Mouse (Mus musculus) B cell, adult 2 months (primary cell): ENCODE data around the gene Slc34a2.

Experiments
- DNase-seq, 2 experiments: peaks; one replicate each; pipeline ENCODE4 v3.0.0; 2022

Slc34a2 gene

DNA sequence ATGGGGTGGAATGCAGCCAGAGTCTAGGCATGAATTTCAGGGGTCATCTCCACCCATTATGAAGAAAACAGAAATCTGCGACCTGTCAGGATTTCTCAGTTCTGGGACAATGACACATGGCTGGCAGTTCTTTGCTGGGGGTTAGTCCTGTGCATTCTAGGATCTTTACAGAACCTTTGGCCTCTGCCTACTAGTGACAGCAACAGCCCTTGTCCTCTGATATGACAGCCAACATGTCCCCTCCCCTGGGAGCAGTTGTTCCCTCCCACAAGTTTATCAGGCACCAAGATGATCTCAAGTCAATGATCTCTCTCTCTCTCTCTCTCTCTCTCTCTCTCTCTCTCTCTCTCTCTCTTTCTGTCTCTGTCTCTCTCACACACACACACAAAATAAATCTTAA is 6.5 kb upstream of the Slc34a2 start:
- DNase-seq = no peak

DNA sequence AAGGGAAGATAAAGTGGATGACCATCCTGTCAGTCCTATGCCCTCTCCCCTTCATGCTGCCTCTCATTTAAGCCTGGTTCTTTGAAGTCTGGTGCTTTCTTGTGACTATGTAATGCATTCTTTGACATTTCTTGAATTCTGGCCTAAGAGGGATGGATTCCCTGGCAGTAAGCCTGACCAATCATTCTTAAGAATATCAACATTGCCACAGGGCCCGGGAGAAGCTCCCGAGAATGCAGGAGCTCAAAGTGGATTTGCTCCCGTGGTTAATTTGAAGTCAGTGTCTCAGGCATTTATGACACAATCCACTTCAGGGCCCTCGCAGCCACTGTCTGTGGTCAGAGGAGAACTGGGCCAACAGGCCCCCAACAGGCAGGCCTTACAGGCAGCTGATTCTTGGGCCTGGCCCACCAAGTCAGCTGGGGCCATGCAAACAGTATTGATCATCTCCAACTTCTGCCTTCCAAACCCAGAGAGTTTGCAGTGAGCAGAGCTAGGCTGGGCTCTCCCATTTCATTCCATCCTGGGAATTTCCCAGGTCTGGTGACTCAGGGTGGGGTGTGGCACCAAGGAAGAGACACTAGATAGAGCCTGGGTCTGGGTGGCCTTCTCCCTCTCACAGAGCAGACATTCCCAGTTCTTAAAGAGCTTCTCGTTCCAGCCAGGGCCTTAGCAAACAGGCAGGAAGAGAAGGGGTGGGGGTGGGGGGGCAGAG is 4.3 kb downstream of the Slc34a2 start:
- no peak for DNase-seq

DNA sequence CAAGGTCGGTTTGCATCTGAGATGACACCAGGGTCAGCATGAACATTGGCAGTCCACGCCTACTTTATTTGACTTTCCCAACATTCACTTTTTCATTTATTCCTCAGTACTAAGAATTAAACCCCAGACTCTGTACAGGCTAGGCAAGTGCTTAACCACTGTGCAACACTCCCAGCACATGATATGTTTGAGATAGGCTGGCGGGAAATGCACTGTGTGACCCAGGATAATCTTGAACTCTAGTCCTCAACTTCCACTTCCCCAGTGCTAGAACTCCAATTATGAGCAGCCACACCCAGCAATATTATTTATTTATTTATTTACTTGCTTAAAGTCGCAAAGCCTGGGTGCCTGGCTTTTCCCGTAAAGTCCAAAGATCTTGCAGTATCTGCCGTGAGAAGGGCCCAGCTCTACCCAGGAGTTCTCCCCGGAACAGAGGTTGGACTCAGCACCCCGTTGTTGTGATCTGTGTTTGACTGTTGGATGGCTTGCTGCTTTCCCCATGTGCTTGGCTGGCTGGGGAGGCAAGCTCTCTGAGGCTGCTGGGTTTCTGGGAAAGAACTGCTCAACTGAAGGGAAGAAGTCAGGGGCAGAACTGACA is 5.0 kb downstream of the Slc34a2 start:
- no peak for DNase-seq

DNA sequence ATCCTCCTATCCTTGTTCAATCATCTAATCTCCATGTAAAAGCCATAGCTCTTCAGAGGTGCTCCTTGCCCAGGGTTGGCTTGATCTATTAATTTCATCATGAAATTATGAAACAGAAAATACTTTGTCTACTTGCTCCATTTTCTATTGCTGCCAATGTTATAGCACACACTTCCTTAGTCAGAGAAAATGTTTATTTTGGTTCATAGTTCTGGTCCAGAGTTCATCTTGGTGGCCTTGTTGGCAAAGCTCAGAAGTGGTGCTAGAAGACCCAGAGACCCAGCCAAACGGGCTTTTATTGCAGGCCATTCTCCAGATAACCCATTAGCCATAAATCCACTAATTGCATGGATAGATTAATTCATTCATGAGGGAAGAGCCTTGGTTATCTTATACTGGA is 5.8 kb downstream of the Slc34a2 start:
- DNase-seq = no peak

DNA sequence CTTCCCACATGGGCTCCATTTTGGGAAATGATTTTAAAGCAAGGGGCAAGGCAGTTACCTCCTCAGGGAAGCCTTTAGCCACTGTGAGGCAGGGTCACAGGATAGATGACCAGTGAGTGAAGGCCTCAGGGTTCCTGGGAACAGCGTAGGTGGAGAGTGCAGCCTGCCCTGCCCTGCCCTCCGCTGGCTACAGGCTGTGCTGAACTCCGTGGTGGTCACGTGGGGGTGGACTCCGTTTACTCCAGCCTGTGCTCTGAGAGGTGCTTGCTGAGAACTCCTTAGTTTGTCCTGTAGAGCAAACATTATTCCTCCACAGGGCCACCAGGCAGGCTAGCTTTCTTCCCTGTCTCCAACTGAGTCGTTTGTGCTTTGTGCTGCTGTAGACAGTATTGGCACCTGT is 10.1 kb downstream of the Slc34a2 start:
- no peak for DNase-seq

DNA sequence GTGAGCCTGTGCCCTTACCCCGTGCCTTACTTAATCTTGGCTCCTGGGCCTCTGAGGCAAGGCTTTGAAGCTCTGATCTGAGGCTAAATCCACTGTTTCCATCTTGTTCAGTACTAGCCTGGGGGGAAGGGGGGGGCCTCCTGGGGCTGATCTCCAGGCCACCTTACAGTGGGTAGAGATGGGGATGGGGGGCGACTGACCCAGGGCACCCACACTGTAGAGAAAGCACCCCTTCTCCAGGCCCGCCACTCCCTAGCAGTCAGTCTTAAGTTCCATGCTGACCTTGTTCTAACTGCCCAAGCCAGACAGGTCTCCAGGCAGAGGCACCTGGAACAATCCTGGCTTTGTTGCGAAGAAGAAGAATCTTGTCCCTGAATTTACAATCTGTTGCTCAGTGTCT is 10.7 kb downstream of the Slc34a2 start:
- no peak for DNase-seq

DNA sequence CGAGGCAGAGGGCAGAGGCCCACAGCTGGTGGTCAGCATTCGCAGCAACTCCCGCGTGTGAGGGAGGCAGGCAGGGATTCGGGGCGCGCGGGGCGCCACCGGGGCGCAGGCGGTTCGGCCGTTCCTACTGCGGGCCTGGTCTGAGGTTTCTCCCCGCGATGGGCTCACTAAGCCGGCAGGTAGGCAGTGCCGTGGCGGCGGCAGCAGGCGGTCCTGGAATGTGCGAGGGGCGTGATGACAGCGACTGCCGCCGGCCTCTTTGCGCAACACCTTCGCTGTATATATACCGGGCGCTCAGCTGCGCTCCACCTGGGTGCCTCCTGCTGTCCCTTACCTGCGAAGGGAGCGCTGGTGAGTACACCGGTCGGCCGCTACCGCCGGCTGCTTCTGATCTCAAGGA is 11.2 kb downstream of the Slc34a2 start:
- DNase-seq = no peak

DNA sequence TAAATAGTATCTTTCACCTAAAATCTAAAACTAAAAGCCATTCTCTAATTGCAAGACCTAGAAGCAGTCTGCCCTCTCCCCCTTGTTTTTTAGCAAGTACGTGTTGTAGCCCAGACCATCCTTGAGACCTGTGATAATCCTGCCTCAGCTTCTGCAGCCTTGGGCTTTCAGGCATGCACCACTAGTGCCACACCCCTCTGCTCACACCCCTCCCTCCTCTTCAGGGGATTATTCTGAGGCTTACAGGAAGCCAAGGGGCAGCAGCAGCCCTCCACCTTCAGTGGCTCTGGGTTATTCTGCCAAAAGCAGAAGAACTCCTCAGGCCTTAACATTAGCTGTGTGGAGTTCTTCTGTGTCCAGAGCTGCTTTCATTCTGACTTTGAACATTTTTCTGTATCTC is 13.1 kb downstream of the Slc34a2 start:
- no peak for DNase-seq

DNA sequence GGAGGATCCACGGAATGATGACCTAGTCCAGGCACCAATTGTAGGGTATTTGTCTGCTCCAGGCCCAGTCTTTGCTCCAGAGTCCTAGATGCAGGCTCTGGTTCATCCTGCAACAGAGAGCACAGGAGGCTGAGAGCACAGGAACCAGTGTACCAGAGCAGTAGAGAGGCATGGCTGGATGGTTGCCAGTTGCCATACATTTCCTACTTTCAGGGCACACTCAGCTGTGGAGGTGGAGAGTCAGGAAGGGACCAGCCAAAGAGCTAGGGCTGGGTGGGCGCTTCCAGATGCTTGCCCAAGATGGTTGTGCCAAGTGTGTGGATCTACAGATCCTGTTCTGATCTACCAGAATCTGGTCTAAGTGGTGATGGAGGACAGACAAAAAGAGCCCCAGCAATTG is 15.4 kb downstream of the Slc34a2 start:
- no peak for DNase-seq

DNA sequence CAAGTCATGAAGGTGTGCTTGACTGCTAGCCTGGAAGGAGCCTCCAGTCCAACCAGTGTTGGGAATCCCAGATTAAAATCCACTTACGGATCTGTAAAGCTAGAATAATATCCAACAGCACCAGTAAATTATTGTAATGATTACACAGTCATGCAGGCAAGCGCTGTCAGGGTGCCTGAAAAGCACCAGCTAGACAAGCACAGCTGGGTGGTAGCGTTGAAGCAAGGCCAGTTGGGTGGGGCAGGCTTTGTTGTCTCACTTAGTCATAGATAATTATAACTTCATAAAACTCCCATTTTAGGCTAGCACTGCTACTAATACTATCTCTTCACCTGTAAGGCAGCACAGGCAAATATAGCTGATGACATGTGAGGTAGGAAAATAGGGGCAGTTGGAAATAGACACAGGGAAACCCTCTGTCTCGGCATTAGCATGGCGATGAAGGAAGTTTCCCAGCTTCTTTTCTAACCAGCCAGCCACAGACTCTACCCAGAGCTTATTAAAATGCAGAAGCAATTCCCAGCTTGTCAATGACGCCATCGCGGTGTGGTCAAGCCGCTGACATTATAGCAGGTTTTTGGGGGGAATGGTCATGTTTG is 23.8 kb downstream of the Slc34a2 start:
- DNase-seq = no peak

DNA sequence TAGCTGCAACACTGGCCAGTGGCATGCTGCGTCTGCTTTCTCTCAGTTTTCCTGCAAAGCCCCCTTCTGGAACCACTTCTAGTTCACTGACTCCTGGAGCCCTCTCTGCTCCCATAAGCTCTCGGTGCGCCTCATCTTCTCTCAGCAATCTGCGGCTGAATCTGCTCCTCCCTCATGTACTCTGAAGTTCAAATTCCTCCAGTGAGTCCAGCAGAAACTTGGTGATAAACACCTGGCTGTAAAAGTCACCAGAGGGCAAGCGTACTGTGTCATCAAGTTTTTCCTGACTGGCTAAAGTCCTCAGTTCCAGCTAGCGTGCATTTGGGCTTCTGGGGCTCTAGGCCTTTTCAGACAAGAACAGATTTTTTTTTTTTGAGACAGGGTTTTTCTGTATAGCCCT is 36.7 kb downstream of the Slc34a2 start:
- DNase-seq = no peak

DNA sequence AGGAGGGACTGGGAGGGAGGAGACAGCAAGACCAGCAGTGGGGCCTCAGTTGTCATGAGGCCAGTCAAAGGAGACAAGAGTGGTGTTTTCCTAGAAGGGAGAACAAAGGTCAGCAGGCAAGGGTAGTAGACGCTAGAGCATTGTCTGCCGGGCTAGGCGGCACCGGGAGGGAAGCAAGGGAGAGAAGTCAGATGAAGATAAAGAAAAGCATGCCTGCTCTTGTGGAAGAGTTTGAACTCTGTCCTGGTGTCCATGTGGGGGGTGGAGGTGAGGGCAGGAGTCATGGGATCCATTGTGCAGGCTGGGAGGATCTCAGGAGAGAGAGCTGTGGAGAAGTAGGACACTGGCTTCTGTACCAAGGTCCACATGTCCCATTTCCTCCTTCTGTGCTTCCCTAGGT is 40.6 kb downstream of the Slc34a2 start:
- no peak for DNase-seq

DNA sequence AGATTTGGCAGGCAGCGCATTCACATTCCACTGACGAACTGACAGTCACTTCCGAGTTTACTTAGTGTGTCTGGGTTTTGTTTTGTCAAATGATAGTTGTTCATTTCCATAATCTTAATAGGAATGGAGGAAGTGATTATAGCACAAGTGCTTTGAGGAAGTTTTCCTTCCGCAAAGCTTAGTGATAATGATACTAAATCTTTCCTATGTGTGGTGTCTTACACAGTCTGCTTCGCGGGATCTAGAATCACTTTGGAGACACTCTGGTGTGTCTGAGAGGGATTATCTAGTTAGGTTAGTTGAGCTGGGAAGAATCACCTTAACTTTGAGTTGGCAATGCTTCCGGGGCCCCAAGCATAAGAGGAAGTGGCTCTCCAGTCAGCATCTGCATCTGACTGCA is 49.6 kb downstream of the Slc34a2 start:
- no peak for DNase-seq

DNA sequence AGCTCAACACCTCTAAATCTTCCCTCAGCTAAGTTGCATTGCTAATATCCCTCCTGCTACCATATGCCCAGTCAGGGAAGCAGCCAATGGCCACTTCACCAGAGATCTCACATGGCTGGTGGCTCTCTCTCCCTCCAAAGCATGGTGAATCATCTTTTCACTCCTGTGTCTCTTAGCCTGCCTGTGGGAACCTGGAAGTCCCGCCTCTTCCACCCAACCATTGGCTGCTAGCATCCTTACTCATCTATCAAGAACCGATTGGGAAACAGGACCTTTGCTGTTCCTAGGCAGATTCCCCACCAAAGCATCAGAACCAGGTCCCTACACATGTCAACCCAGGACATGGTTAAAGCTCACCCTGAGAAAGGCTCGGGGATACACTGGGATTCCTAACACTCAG is 53.5 kb downstream of the Slc34a2 start:
- DNase-seq = no peak

DNA sequence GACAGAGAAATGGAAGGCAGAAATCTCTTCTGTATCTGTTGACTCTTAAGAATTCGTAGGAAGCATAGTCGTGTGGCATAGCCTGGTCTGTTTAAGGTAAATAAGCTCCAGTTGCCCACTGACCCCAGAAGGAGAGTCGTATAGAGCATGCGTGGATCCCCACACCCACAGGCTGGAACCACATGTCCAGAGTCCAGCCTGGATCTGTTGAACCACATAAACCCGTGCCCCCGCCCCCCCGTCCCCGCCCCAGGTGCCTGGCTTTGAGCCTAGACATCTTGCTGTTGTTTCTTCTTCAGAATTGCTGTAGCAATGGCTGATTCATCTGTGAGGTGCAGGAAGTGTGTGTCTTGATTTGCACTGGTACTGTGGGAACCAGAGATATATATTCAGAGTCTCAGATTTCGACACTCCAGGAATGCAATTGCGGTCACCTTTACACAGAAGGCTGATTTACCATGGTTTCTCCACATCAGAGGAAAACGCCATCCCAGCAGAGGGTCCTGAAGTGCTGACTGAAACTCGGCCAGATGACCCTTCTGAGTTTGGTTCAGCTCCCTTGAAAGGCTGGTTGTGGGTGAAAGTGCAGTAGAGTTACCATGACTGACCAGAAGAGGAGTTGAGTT is 64.1 kb downstream of the Slc34a2 start:
- DNase-seq = no peak

DNA sequence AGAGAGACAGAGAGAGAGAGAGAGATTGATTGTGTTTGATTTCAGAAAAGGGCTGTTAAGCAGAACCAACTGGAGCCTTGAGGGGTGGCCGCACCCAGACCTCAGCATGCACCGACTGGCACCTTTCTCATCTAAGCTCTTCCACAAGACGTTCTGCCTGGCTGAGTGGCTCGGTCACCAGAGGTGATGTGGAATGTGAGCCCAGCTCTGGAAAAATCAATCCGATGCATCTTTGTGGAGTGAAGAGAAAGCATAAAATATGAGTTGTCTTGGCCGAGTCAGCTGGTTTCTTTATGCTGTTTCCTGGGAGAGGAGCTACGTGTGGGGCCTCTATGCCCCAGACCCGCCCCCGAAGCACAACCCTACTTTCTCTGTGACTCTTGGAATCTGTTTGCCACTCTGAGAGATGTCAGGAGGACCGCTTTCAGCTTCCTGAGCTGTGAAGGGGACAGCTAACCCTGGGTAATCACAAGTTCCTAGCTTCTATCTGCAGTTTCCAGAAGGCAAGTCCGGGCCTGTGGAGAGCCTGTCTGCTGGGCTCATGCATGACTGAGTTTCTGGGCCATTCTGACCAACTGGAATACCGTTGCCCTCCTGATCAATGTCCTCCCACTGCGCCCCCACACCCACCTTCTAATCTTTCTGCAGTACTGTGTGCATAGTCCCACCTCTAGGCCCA is 66.4 kb downstream of the Slc34a2 start:
- DNase-seq = no peak

DNA sequence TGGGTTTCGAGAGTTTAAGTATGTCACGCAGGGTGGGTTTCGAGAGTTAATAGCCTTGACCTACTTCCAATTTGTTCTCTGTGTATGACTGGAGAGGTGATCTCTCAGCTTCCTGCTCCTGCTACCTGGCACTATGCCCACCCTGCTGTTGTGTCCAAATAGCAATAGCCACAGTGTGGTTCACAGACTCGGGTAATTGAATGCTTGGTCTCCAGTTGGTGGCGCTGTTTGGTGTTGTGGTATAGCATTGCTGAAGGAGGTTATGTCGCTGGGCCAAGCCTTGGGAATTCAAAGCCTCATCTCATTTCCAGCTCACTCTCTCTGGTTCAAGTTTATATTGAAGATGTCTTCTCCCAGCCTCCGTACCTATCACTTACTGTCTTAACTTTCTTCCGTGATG is 67.8 kb downstream of the Slc34a2 start:
- DNase-seq = no peak

DNA sequence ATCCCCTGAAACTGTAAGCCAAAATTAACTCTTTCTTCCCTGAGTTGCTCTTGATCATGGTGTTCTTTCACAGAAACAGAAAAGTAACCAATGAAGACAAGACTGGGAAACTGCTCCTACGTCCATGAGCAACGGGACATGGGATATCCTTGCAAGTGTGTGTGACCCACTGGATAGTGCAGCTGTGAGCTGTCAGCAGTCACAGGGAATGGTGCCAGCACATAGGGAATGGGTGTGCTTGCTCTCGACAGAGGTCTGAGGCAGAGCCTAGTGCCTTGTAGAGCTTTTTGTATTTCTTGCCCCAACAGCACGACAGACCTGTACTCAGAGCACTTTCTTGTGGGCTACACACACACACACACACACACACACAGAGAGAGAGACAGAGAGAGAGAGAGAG is 68.2 kb downstream of the Slc34a2 start:
- DNase-seq = no peak

DNA sequence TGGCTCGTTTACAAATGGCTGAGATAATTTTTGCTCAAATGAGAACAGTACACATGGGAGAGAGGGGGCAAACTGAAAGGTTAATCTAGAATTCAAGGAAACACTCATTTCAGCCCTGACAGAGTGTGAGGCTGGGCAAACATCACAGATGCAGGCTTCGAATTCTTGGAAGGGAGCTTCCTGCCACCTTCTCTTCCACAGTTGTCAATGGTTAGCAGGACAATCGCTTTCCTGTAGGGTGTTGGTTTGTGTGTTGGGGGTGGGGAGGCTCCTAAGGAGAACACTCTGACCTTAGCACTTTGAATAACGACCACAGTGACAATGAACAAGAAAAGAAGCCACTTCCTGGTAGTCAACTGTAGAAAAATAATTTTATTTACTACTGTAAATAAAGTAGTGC is 68.8 kb downstream of the Slc34a2 start:
- DNase-seq = no peak

DNA sequence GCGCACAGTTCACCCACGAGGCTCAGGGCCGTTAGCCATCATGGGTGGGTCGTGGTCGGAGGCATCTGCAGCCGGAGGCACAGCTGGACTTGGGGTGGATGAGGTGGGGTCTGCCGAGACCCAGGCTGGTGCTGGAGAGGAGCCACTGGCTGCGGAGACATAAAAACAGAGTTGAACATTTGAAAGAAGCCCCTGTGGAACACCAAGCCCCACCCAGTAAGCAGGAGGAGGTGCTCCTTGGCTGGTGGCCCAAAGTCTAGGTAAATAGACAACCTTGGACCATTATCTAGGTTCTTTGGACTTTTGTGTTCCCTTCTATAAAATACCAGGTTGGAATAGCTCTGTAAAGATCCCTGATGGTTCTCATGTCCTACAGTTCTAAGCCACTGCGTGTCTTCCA is 70.1 kb downstream of the Slc34a2 start:
- DNase-seq = no peak

DNA sequence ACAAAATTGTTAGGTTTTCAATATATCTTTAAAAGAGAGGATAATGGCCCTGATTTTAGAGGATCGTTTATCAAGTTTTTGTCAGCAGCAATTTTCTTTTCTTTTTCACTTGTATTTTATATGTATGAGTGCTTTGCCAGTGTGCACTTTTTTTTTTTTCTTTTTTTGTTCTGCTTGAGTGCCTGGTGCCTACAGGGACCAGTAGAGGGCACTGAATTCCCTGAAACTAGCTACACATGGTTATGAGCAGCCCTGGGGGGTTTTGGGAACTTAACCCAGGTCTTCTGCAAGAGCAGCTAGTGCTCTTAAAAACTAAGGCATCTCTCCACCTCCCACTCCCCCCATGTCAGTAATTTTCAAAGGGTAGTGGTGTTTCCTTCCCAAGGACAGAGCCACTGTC is 70.8 kb downstream of the Slc34a2 start:
- DNase-seq = no peak

DNA sequence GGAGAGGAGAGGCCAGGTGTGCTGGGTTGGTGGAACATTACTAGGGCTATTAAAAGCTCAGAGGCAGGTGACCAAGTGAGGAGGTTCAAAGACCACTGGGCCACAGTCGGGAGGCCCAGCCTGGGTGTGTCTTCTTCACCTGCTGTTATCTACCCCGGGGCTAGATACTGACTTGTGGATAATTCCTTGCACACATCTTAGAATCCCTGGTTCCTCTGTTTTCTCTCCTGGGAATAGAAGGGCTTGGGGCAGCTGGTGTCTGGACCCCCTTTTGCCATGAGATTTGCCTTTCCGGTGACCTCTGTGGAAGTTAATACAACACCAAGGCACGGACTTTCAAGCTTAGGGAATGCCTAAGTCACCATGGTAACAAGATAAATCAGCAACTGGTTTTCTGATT is 72.3 kb downstream of the Slc34a2 start:
- DNase-seq = no peak

DNA sequence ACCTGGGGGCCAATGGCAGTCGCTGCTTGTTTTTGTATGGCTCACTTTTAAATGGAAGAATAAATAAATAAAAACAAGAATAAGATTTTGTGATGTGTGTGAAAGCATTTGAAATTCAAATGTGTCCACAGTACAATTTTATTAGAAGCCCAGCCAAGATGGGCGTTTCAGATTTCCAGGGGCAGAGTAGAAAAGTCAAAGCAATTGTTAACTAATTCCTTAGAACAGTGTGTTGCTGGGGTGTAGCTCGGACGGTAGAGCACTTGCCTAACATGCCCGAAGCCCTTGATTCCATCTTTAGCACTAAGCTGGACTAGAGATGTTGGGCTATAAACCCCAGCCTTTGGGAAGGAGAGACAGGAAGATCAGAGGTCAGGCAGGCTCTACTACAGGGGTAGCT is 73.2 kb downstream of the Slc34a2 start:
- no peak for DNase-seq

DNA sequence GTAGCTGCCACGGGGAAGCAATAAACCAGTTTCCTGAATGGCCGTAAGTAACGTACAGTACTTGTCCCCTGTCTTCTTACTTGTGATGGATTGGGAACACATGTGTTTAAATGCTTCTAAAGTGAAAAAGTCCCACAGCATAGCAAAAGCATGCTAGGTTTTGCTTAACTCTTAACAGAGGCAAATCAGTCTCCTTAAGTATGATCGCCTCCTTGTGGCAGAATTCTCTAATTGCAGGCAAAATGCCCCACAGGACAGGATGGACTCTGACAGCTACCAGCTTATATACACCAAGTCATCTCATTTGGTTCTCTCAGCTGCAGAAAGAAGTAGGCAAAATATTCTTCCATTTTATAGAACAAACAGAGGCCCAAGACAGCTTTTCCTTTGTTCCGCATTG is 75.1 kb downstream of the Slc34a2 start:
- no peak for DNase-seq
